Mouse (Mus musculus) adrenal gland, postnatal 10 days (tissue): ENCODE data around the gene Ppfibp1. TPM values are rescaled to one million over a fixed set of nuclear protein-coding genes. Genes with fewer than 3 reads are reported as not detected.

Source experiments
- DNase-seq: peaks from one replicate; pipeline ENCODE4 v3.0.0; 2021; ENCODE audit warnings: mixed read lengths
- total RNA-seq, 2 experiments: library from RNA; stranded (reverse); gene quantifications; 2 replicates each; pipeline ENCODE4 v1.2.3; 2021

Gene Ppfibp1
- total RNA-seq, 2 experiments from 2014 or later: 89.2 to 94.4 TPM

DNA sequence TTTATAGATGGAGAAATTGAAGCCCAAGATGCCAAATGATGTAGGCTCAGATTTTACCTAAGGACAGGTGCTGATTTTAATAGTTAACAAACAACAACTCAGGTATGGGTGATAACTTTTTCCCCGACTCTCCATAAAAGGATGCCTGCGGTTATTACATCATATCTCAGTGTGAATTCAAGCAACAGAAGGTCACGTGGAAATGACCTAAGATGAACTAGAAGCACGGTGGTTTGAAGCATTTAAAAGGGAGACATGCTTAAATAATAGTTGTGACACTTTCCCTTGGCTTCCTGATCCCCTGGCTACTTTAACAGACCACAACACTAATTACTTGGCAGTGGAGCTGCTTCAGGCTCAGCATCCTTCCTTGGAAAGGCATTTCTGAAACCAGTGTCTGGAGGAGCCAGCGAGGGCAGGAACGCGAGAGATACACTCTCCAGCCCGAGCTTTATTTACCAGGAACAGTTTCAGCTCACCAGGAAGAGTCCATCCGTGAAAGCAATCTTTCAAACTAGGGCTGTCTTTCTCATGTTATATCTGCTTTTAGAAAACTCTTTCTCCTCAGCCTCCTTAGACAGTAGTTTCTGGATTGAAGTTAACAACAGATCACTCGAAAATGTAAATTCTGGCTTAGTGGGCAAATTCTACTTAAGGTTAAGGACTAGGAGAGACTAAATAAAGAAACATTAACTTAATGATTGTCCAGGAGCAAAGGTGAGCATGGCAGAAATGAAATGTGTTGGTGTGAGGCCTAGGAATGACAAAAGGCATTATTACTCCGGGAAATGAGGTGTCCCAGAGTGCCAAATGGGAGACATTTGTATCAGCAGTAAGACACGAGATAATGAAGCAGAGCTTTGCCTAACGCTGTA is 6.2 kb upstream of the Ppfibp1 start:
- no peak for DNase-seq

DNA sequence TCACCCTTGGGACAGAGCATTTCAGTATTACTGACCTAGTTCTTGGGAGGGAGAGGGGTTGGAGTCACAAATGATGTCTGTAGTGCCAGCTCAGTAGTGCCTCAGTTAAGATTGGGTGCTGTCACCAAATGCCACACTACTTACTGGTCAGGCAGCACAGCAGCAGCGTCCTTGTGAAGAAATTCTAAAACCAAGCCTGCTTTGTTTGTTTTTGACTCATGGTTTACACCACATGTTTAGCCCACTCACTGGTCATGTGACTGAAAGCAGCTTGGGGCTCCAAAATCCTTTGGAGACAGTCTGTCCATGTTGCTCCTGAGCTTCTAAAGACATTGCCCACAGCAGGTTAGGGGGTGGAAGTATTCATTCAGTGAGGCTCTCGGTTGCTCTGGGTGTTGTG is 4.9 kb upstream of the Ppfibp1 start:
- DNase-seq: no peak

GRCm38 (mm10) chr6:146884171-146884570 is 4.1 kb upstream of the Ppfibp1 start:
- DNase-seq: no peak

DNA sequence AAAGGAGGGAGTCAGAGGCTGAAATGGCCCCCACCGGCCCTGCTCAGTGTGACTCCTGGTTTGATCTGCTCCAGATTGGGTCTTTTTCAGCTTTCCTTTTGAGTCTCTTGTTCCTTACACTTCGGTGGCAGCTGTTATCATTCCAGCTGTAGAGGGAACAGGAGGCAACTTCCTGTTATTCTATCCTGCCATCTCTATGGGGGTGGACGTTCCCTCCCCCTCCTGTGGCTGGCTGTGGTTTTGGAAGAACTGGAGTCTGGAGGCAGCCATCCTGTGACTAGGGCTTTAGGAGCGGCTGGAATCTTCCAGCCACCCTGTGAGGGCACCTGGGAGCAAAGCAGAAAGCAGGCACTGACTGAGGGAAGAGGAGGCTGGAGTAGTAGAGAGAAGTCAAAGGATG is 3.4 kb upstream of the Ppfibp1 start:
- no peak for DNase-seq

DNA sequence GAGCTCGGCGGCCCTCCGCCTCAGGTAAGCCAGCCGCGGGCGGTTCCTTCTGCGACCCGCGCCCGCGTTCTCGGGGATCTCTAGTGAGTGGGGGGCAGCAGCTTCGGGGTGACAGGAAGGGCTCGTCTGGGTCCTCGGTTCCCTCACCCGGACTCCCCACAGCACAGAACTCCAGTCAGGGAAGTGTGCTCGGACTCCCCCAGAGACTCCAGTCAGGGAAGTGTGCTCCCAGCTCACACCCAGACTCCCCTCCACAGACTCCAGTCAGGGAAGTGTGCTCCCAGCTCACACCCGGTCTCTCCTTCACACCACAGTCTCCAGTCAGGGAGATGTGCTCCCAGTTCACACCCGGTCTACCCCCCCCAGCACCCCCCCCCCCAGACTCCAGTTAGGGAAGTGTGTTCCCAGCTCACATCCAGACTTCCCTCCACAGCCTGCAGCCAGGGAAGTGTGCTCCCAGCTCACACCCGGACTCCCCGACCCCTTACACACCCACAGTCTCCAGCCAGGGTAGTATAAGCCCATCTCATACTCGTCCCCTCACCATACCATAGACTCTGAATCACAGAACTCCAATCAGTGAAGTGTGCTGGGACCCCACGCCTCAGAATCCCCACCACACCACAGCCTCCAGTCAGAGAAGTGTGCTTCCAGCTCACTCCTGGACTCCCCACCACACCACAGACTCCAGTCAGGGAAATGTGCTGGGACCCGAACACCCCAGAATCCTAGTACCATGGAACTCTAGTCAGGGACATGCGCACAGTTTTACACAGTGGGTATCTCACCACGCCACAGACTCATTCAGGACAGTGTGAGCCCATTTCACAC is 588 bp downstream of the Ppfibp1 start:
- no peak for DNase-seq

DNA sequence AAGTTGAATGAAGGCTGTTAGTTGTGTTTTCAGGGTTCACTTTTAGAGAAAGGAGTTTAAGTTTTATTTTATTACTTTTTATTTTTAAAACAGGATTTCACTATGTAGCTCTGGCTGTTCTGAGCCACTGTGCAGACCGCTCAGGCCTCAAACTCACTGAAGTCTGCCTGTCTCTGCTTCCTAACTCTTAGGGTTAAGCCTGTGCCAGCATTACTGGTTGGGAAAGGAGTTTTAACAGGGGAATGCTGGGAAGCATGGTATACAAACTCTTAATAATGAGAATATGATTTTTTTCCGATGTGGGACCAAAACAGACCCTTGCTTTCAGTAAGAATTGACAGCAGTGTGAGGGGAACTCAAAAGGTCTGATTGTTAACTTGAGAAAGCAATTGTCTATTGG is 1.9 kb downstream of the Ppfibp1 start:
- DNase-seq: no peak

- no peak for DNase-seq
Measured at GRCm38 (mm10) chr6:146890633-146891032, 2.3 kb downstream of the Ppfibp1 start.

DNA sequence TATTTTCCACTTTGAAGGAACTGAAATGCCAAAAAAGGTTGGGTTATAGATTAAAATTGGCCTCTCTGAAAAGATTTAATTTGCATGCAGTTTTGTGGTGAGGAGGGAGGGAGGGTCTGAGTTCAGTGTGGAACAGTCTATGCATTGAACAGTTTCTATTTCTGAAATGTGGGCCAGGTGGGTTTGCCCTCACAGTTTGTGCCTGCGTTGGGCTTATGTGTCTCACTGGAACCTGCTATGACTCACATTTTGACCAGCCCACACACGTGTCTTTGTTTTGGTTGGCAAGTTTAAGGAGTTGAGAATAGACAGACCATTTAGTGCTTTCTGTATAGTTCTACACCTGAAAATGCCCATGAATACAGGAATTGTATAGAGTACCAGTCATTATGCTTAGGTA is 5.6 kb downstream of the Ppfibp1 start:
- DNase-seq: no peak

DNA sequence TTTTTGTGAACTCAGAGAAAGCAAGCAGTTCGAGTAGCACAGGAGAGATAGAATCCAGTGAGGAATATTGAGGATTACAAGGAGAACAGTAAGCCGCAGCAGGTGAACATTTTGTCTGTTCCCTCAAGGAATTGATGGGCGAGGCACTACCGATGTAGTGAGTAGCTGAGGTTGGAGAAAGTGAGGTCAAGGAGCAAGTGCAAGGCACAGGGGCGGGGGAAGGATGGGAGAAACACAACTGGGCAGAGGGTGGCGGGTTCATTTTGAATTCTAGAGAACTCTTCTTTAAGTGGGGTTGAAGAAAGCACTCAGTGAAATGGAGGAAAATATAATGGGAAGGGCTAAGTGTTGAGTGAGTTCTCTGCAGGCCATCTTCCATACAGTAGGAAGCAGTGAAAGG is 10.4 kb downstream of the Ppfibp1 start:
- DNase-seq: no peak

DNA sequence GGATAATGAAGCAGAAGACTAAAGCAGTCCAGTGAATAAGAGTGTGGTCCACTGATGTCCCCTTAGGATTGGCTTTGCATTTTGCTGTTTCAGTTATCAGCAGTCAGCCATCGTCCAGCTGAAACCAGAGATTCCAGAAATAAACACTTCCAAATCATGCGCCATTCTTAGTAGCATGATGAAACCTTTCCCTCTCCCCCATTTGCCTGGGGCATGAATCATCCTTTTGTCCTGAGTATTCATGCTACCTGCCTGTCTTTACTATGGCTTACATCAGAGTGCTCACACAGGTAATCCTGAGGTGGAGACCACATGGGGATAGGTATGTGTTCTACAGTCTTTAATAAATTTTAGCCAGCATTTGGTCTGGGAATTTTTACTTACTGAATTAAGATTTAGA is 11.4 kb downstream of the Ppfibp1 start:
- DNase-seq: no peak

DNA sequence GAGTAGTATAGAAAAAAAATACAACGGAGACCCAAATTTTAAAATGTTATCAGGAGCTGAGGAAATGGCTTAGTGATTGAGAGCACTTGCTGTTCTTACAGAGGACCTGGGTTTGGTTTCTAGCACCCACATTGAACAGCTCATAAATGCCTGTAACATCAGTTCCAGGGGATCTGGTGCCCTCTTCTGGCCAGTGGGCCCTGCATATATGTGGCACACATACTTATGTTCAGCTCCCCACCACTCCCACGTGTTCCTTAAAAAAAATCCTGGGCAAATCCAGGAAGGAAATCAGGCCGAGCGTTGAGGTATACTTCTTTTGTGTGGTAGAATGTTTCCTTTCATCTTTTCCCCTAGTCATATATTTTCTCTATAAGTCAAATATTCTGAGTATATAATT is 13.6 kb downstream of the Ppfibp1 start:
- no peak for DNase-seq

DNA sequence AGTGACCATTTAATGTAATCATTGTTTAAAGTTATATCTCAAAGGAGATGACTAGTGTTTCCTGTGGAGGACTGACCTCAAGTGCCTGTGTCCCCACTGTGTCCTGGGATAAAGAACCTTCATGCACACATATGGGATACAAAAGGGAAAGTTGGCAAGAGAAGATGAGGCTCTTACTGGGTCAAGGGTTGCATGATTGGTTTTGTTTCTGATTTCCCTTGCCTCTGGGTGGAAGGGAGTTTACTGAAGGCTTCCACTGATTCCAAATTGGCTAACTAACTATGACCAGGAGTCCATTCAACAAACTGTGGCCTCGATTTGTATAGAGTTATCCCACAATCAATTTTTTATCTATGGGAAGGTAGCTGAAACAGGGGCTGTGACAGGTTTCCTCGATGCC is 15.3 kb downstream of the Ppfibp1 start:
- no peak for DNase-seq

GRCm38 (mm10) chr6:146904707-146905106 is 16.4 kb downstream of the Ppfibp1 start:
- no peak for DNase-seq

DNA sequence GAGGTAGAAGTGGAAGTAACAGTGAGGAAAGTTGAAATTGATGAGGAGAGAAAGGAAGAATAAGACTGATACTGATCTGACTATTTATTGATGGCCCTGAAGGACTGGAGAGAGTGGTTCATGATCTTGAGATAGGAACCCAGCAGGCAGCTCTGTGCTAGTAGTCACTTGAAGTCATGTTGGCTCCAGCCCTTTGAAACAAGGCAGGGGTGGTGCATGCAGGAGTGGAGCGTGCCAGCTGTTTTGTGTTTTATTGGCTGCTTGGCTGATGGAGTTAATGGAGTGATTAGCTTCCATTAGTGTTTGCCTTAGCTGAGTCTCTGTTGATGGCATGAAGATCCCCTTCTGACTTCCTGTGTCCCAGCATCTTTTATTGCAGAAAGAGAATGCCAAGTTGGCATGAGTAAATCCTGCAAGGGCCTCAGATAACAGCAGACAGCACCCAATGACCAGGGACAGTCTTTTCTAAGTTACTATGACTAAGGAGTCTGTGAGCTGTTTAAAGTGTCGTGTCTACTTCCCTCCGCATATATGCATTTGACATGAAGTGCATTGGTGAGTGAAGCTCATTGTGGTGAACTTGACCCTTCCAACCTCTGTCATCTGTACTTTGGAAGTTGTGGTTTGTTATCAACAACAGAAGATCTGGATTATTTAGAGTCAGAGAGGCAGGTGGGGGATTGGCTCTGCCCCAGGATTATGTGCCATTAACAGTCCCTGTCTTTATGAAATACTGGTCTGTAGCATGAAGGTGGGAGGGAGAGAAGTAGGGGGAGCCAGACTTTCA is 17.9 kb downstream of the Ppfibp1 start:
- DNase-seq: no peak

- no peak for DNase-seq
Measured at GRCm38 (mm10) chr6:146907061-146907794, 18.9 kb downstream of the Ppfibp1 start.

DNA sequence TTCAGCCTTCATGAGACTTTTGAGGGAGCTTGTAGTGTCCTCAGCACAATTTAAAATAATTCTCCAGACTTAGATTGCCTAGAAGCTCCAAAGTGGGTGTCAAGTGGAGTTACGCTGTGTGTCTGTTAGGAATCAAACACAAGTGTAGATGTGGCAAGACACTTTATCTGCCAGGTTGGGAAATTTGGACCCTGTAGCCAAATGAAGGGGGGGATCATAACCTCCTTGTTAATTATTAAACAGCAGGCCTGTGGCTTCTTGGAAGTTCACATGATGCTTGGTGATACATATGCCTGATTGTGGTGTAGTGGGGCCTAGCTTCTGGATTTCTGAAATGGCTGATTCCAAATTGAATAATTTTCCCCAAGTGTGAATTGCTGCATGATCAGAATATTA is 19.5 kb downstream of the Ppfibp1 start:
- no peak for DNase-seq

DNA sequence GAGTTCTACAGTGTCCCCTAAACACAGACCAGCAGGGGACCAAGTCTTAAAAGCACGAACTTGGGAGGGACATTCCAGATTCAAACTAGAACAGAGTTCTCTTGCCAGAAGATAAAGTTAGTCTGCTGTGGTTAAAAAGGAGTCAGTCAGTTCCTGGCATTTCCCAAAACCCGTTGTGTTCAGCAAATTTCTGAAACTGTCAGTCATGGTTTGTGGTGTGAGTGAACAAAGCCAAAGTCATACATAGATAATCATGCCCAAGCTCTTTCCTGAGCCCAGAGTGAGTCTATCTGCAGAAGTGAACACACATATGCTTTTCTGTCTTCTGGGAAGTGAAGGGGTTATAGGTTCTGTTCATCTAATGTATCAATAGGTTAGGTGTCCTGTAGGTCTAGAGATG is 20.5 kb downstream of the Ppfibp1 start:
- DNase-seq: no peak

DNA sequence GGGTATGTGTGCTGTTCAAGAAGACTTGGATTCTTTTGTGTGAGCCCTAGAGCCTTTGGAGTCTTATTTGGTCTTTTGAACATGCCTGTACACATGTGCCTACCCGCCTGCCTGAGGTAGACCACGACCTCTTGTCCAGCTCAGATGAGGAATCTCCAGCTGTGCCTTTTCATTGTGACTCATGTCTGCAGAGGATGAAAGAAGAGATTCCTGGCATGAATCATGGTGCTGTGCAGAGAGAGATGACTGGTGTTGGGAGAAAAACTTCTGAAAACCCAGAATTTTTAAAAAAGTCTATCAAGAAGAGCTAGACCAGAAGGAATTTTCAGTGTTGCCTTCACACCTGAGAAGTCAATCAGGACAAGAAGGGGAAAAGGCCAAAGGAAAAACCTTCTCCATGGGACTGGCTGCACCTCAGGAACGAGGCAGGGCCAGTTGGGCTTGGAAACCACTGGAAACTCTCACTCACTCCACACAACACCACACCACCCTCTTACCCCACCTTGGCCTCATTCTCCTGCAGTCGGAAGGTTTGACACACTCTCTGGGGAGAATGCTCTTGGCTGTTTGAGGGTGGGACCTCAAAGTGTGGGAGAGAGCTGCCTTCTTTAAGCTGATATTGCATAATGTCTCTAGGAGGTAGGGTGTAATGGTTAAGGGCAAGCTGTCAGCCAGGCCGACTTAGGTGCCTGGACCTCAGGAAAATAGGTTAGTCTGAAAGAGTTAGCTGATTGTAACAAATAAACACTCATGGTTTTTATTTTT is 21.6 kb downstream of the Ppfibp1 start:
- no peak for DNase-seq

- no peak for DNase-seq
Measured at GRCm38 (mm10) chr6:146910801-146911200, 22.5 kb downstream of the Ppfibp1 start.

DNA sequence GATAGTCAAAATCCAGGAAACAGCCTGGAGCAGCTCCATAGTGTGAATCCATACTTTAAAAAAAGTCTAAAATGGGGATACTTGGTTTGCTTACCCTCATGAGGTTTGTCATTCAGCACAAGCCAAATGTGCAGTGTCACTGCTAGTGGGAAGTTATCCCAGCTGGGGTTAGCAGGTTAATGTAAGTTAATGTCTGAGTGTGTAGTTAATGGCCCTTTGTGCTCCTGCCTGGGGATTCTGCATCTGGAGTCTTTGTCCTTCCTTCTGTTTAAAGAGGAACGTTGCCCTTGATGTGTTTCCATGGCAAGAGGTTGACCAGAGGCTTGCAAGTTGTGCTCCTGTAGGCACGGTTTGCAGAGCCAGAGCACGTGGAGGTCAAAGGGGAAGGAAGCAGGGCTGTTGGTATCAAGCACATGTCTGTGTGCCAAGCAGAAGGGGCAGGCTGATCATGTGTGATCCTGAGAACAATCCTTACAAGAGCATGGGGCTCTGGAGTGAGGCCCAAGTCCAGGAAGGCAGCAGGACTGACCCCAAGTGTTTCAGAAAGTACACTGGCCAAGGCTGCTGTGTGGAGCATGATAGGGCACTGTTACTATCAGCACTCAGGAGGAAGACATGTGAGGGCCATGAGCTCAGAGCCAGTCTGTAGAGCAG is 24.7 kb downstream of the Ppfibp1 start:
- no peak for DNase-seq
